Mouse (Mus musculus) mesoderm, embryonic 11.5 days (tissue): ENCODE data around the gene Otop3.
A peak's percentile ranks its signal among the peaks of the same experiment; 100 is the strongest.
"Not testable (repeated sequence)": the region's sequence is repeated elsewhere in the genome, so short reads cannot be mapped to it uniquely, and the experiment has no call there.

ENCODE experiments used
- DNase-seq: peaks from one replicate; pipeline ENCODE4 v3.0.0-alpha.2; 2012; ENCODE audit warnings: low read depth, low spot score

Gene Otop3

DNA sequence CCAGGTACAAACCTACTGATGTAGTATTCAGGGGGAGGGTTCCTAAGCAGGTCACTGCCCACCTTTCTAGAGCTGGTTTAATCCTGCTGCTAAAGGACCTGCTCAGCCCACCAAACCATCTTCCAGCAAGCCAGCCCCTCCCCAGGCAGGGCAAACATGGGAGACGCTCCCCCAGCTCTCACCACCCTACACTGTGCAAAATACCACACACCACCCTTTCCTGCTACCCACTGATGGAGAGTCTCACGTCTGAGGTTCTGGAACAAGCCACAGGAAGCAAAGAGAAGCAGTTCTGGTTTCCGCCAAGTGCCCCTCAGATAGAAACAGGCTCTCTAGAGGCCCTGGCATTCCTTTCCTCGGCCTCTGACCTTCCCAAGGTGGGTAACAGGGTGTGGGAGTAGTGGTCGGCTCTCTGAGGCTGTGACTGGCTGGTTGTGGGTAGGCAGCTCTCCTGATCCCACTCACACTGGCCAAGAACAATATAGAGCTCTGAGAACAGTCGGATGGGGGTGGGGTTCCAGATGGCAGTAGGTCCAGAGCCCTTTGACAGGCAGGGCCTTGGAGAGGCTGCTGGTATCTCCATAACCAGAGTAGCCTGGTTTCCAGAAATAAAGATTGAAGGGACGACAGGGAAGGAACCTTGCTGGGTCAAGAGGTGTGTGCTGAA, 31.6 kb downstream of the Otop3 start:
- no peak for DNase-seq

GRCm38 (mm10) chr11:115366706-115367394, 32.3 kb downstream of the Otop3 start:
- DNase-seq: no peak

DNA sequence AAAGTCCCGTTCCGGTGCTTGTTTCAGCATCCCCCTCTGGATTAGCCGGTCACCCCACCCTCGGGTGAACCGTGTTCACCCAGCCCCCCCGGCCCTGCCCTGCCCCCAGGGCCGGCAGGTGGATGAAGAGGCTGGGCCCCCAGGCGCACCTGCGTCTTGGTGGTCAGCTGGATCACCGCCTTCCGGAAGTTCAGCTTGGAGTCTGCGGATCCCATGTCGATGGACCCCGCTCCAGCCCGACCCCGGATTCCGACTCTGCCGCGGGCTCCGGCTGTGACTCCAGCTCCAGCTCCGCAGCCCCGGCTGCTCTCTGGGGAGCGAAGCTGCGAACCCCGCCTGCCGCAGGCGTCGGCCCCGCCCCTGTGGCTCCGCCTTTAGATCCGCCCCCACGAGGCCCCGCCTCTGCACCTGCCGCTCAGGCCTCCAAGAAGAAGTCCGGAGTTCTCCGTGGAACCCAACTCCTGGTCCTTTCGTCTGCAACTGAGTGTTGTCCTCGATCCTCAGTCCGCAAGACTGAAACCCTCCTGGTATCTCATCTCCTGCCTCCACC, 32.9 kb downstream of the Otop3 start, which contains the start of gene Hid1:
TSS of gene Hid1 (minus strand) at position 362 of the 550 bp plus-strand sequence.
- peak; percentile 78 for DNase-seq

- no peak for DNase-seq
Observed at GRCm38 (mm10) chr11:115370368-115370767, 35.8 kb downstream of the Otop3 start.

DNA sequence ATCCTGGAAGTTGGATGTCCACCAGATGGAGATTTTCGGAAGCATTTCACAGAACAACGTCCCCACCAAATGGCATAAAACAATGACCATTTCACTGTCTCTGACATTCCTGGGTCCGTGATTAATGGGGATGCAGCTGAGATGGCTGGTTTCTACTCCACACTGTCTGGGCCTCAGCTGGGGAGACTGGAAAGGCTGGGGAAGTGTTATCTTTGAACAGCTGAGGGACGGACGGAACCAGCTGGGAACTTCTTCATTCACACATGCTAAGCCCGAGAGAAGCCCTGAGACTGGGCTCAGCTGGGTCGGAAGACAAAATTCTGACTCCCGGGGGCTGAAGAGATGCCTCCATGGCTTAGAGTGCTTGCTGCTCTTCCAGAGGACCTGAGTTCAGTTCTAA, 36.8 kb downstream of the Otop3 start:
- no peak for DNase-seq

- no peak for DNase-seq
Observed at GRCm38 (mm10) chr11:115372015-115372414, 37.5 kb downstream of the Otop3 start.

DNA sequence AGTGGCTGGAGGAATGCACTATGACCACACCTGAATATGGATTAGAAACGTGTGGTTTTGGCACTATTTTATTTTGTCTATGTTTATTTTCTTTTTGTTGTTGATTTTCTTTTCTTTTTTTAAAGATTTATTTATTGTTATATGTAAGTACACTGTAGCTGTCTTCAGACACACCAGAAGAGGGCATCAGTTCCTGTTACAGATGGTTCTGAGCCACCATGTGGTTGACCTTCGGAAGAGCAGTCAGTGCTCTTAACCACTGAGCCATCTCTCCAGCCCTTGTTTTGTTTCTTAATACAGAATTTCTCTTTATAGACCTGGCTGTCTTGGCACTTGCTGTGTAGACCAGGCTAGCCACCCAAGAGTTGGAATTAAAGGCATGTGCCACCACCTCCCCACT, 38.2 kb downstream of the Otop3 start:
- no peak for DNase-seq

- no peak for DNase-seq
Observed at GRCm38 (mm10) chr11:115373805-115374694, 39.5 kb downstream of the Otop3 start.

- no peak for DNase-seq
Observed at GRCm38 (mm10) chr11:115374695-115375425, 40.3 kb downstream of the Otop3 start.

GRCm38 (mm10) chr11:115376722-115377121, 42.2 kb downstream of the Otop3 start:
- no peak for DNase-seq

DNA sequence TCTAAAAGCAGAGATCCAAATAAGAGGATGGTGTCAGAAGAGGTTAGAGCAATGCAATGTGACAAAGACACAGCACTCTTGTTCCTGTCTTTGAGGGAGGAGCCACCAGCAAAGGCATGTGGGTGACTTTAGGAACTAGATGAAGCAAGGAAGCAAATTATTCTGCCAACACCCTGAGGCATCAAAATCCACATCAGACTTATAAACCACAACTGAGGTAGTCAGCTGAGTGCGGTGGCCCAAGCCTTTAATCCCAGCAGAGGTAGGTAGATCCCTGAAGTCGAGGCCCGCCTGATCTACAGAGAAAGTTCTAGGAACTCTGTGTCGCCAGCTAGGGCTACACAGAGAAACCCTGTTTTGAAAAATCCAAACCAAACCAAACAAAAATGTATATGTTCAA, 42.7 kb downstream of the Otop3 start:
- DNase-seq: no peak

DNA sequence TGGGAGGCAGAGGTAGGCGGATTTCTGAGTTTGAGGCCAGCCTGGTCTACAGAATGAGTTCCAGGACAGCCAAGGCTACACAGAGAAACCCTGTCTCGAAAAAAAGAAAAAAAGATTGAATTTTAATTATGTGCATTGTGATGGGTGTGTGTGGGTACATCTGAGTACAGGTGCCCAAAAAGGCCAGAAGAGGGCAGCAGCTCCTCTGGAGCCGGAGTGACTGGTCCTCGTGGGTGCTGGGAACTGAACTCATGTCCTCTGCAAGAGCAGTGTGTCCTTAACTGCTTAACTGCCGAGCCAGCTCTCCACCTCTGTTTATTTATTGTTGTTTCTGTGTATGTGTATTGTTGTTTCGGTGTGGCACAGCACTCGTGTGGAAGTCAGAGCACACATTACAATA, 43.3 kb downstream of the Otop3 start:
- DNase-seq: no peak

DNA sequence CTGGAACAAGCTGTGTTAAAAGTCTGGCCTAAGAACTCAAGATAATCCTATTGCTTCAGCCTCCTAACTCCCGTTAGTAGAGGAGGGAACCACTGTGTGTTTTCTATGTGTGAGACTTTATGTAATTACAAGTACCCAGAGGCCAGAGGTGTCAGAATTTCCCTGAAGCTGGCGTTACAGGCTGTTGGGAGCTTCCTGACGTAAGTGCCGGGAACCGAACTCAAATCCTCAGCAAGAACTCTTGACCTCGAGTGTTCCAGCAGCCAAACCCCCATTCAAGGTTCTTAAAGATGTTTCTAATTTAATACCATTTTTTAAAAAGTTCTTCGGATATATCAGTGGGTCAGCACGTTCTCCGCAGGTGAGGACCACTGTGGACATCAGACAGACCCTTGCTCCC, 46.7 kb downstream of the Otop3 start:
- DNase-seq: no peak

GRCm38 (mm10) chr11:115381743-115382539, 47.4 kb downstream of the Otop3 start, which contains the start of gene Cdr2l:
Cdr2l (plus strand) TSS chr11:115381916.
- peak; percentile 94 for DNase-seq

DNA sequence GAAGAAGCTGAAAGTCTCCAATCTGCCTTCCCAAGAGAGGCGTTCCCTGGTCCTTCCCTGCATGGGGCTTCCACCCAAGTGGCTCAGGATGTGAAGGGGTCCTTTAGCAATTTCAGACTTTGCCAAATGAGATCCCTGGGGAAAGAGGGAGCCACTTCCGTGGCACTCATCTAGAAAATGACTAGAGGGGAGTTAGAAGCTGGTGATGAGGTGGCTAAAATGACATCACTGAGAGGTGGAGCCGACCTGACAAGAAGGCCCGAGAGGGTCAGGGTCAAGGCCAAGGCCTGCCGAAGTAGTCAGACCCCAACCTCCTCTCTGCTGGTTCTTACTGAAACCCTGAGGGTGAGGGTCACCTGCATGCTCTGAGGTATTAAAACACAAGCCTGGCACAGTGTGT, 48.4 kb downstream of the Otop3 start:
- no peak for DNase-seq

GRCm38 (mm10) chr11:115383701-115384474, 49.4 kb downstream of the Otop3 start:
- no peak for DNase-seq

GRCm38 (mm10) chr11:115384587-115384986, 50.1 kb downstream of the Otop3 start:
- no peak for DNase-seq

GRCm38 (mm10) chr11:115386859-115387258, 52.3 kb downstream of the Otop3 start:
- DNase-seq: not testable (repeated sequence)

DNA sequence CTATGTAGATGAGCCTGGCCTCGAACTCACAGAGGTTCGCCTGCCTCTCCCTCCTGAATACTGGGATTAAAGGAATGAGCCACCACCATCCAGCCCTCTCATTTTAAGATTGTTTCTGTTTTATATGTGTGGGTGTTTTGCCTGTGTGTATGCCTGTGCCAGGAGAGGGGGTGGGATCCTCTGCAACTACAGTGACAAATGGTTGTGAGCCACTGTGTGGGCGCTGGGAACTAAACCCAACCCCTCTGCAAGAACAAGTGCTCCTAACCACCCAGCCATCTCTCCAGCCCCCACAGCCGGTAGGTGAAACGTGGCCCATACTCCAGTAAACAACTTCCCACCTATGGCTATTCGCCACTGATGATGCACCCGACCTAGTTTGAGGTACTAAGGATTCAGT, 56.8 kb downstream of the Otop3 start:
- DNase-seq: no peak
